Mouse (Mus musculus) adrenal gland, adult 2 months (tissue): ENCODE data around the gene Exoc3l. TPM values are rescaled to one million over a fixed set of nuclear protein-coding genes. Genes with fewer than 3 reads are reported as not detected.

Experiments used
- DNase-seq: peaks from one replicate; pipeline ENCODE4 v3.0.0; 2021
- polyA plus RNA-seq: library from polyadenylated mRNA; depleted of rRNA; stranded (reverse); fragments of >200 nt; gene quantifications from 2 replicates; pipeline ENCODE4 v1.2.3, GENCODE M21; 2012
- total RNA-seq, 2 experiments: library from RNA; stranded (reverse); gene quantifications; 2 replicates each; pipeline ENCODE4 v1.2.3; 2021

Gene Exoc3l
- total and polyA plus RNA-seq, 3 experiments = 13.3 to 34.8 (median 28.4) TPM

GRCm38 (mm10) chr8:105268342-105269074 is 27.4 kb downstream of the Exoc3l start:
- peak; percentile 42 for DNase-seq

GRCm38 (mm10) chr8:105266775-105267174 is 29.1 kb downstream of the Exoc3l start:
- no peak for DNase-seq

- no peak for DNase-seq
Observed at GRCm38 (mm10) chr8:105265128-105265527, 30.8 kb downstream of the Exoc3l start.

GRCm38 (mm10) chr8:105264024-105264982 is 31.6 kb downstream of the Exoc3l start, which contains the start of the genes Tradd and Fbxl8:
Gene Tradd (minus strand): TSS chr8:105264609.
Gene Fbxl8 (plus strand): TSS chr8:105264648.
- peak; percentile 90 for DNase-seq

DNA sequence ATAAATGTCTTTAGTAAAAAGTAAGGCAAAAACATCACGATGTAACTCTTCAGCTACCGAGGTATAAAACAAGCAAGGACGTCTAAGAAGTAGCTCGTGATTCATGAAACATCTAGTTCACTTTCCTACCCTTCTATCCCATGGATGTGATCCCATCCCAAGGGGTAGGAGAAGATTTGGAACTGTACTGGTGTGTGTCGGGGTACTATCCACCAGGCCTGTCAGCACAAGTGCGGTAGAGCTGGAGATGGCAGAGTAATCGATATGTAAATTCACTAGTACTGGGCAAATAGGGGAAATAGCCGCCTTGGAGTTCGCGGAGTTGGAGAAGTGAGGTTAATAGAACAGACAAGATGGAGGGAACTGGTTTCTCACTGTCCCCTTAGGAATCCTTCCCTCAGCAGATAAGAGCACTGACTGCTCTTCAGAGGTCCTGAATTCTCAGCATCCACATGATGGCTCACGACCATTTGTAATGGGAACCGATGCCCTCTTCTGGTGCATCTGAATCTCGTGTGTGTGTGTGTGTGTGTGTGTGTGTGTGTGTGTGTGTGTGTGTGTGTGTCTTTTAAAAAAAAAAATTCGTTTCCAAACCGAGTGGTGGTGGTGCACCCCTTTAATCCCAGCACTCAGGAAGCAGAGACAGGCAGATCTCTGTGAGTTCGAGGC is 32.5 kb downstream of the Exoc3l start:
- DNase-seq = no peak

- DNase-seq = no peak
Observed at GRCm38 (mm10) chr8:105261326-105261980, 34.4 kb downstream of the Exoc3l start.

DNA sequence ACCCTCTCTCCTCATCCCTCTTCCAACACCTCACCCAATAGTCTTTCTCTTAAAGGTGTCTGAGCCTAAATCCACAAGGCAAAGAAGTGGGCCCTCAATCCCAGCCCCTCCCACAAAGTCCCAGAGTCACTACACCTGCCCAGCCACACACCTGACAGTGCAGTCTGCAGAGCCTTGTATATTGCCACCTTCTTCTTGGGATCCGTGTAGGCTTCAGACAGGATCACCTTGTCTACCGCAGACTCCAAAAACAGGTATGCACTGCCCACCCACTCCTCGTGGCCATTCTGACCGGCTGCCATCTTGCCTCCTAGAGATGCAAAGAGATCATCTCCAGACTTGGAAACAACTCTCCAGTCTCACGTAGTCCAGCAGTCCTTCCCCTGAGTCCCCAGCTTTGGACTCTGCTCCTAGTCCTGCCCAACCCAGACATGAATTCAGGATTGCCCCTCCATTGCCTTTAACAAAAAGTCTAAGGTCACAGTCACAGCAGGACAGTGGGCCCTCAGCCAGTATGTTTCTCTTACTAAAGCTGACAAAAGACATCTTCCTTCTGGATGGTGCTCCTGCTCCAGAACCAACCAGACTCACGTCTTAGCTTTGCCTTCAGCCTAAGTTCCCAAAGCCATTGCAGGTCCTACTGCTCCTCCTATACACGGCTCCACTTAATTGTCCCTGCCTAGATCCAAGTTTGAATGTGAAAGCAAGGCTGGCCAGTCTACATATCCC is 35.4 kb downstream of the Exoc3l start:
- no peak for DNase-seq

- DNase-seq = peak; percentile 81
Observed at GRCm38 (mm10) chr8:105259721-105260320, 36.1 kb downstream of the Exoc3l start.

DNA sequence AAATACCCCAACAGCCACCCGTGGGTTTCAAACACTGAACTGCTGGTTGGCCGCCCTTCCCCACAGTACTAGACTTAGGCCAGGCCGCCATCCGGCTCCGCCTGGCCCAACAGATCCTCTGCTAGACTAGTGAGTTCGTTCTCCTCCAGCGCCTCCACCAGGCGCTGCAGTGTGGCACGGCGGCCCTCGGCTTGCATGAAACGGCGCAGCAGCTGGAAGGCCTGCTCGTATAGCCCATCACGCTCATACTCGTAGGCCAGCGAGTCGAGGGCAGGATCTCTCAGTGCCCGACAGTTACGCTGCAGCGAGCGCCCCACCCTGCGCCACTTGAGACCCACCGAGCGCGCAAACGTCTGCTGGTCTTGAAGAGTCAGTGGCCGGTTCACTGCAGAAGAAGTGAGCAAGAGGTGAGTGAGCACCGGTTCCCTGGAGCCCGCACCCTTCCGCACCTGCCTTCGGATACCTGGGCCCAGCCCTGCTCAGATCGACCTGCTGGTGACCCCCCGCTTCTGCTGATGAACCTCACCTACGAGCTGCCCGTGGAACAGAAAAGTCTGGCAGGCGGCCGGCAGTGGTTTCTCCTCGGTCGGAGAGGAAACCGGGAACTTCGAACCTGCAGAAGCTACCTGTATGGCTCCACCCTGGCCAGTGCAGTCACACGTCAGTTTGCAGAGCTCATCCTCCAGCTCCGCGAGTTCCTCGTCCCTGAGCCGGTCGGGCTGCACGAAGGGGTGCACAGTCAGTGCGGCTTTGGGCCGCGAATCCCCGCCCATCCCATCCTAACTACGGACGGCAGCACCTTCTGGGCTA is 36.8 kb downstream of the Exoc3l start:
- no peak for DNase-seq

DNA sequence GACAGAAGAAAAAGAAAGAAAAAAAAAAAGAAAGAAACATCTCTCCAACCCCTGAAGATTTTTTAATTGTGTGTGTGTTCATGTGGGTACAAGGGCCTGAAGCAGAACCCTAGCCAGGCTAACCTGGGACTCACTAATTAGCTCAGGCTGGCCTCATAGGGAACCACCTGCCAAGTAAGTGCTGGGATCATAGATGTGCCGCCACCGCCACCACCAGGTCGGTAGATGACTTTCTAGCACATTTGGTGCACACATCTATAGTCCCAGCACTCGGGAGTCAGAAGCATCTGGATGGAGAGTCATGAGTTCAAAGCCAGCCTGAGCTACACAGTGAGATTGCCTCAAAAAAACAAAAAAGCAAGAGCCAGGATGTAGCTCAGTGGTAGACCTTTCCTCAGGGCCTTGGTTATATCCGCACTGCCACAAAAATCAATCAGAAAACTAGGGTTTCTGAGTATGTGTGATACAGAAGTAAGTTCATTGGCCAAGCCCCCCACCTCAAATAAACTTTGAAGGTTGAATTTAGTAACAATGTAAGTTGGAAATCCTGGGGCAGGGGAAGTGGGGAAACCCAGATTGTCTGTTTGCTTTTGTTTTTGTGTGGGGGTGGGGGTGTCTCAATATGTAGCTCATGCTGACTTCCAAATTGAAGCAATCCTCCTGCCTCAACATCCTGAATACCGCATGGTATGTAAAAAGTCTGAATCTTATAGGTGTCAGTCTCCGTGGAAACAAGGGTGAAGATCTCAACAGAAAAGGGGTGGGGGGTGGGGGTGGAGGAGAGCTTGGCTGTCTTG is 38.4 kb downstream of the Exoc3l start:
- no peak for DNase-seq

GRCm38 (mm10) chr8:105254966-105255350 is 40.9 kb downstream of the Exoc3l start, which contains the start of gene B3gnt9:
Gene B3gnt9 (minus strand): TSS chr8:105255153.
- DNase-seq = peak; percentile 52

DNA sequence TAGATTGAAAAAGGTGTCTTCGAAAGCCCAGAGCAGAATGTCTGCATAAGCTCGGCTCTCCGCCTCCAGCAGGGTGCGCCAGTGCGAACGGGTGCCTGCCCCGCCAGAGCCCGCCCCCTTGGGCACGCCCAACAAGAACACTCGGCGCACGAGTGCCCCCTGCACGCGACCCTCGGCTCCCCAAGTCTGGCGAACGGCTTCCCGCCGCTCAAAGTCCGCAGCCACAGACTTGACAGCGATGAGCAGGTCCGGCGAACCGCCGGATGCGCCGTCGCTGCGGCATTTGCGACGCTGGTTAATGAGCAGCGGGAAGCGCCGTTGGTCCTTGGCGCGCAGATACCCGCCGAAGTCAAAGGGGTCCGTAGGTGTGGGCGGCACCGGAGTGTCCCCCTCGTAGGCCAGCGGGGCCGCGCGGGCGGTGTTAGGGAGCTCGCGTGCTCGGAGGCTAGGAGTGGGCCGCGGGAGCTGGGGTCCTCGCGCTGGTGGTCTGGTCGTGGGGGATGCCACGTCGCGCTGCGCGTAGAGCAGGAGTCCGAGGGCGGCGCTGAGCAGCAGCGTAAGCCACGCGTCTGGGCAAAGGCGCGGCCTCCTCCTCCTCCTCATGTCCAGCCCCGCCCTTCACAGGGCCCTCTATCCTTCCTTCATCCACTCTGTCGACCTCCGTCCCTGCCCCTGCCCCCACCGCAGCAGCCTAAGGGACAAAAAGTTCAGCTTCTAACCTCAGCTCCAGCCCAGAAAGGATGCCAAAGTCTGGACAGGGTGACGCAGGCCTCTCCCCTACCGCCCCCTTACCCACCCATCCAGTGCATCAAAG is 41.5 kb downstream of the Exoc3l start:
- DNase-seq = peak; percentile 90

DNA sequence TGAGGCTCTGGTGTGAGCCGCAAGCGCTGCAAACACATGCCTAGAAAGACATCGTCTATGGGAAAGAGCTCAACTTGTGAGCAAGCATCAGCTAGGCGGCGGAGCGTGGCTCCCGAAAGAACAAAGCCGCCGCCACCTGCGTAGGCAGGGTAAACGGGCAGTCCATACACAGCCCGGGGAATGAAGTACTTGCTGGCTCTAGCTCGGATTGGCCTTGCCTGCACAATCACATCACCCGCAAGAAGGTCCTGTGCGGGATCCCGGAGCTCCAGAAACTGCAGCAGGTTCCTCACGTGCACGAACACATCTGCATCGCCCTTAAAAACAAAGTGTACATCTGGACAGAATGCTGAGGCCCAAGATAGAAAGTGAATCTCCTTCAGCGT is 42.1 kb downstream of the Exoc3l start:
- DNase-seq = no peak

GRCm38 (mm10) chr8:105252680-105253537 is 43.0 kb downstream of the Exoc3l start:
- DNase-seq = no peak

DNA sequence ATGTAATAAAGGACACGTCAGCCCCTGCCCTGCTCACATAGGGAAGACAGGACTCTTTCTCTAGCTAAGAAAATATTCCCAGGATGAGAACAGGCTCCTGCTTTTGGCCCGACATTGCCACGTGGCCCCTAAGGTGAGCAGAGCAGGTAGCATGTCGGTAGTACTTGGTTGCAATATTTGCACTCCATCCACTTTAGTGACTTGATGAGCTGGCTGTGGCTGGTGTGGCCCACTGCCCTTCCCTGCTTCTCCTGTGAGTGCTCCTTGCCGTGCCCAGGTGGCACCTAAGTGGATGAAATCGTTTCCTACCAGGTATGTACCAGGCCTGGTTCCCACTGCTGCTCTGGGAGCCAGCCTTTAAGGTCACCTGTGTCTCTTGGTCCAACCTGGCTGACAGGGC is 43.9 kb downstream of the Exoc3l start:
- no peak for DNase-seq

- DNase-seq = no peak
Observed at GRCm38 (mm10) chr8:105241016-105241415, 54.9 kb downstream of the Exoc3l start.
